Mouse (Mus musculus) forebrain, embryonic 11.5 days (tissue): ENCODE measurements at regions not wholly inside any gene's neighbourhood (a gene's known extent, or its start where the extent isn't known, plus 50 kb on each side); places are given as distances from the start of the nearest gene placed in this dataset.

Experiments used
- ATAC-seq: fragments of 200-750 bp; cut with Nextera tagmentation; replicated peaks from 2 replicates; pipeline ENCODE4 v1.8.0; 2017; ENCODE audit warnings: moderate TSS enrichment; ENCODE audit not compliant: low FRiP score
- DNase-seq: peaks from one replicate; pipeline ENCODE4 v3.0.0-alpha.2; 2017; ENCODE audit warnings: low spot score
- H3K27ac ChIP-seq: fragments of 300-500 bp; sonication (generic); 2 replicates; pipeline ENCODE4 v1.5.1; 2014; ENCODE audit warnings: low read depth, low read length
- H3K27me3 ChIP-seq: fragments of 300-500 bp; sonication (generic); 2 replicates; pipeline ENCODE4 v1.6.1; 2014; ENCODE audit warnings: mild to moderate bottlenecking, low read length, mixed read lengths; ENCODE audit not compliant: control insufficient read depth, insufficient read depth
- H3K36me3 ChIP-seq: fragments of 300-500 bp; sonication (generic); 2 replicates; pipeline ENCODE4 v1.6.1; 2014; ENCODE audit warnings: mild to moderate bottlenecking, low read length, moderate library complexity, mixed read lengths; ENCODE audit not compliant: control insufficient read depth, insufficient read depth
- H3K4me1 ChIP-seq: fragments of 300-500 bp; sonication (generic); replicated peaks from 2 replicates; pipeline ENCODE4 v1.6.1; 2014; ENCODE audit warnings: low read length, mixed read lengths; ENCODE audit not compliant: control insufficient read depth, insufficient read depth
- H3K4me2 ChIP-seq: fragments of 300-500 bp; sonication (generic); 2 replicates; pipeline ENCODE4 v1.6.1; 2014; ENCODE audit warnings: low read depth, mild to moderate bottlenecking, low read length, moderate library complexity, mixed read lengths; ENCODE audit not compliant: severe bottlenecking
- H3K4me3 ChIP-seq: fragments of 300-500 bp; sonication (generic); 2 replicates; pipeline ENCODE4 v1.5.1; 2014; ENCODE audit warnings: low read depth, low read length
- H3K9ac ChIP-seq: fragments of 300-500 bp; sonication (generic); 2 replicates; pipeline ENCODE4 v1.6.1; 2014; ENCODE audit warnings: low read length
- H3K9me3 ChIP-seq: fragments of 300-500 bp; sonication (generic); 2 replicates; pipeline ENCODE4 v1.6.1; 2016; ENCODE audit warnings: low read length, mixed read lengths; ENCODE audit not compliant: control insufficient read depth
- WGBS: fragments of 180-500 bp; shearing (Covaris S2); extraction: QIAGEN DNeasy Blood & Tissue Kit; methylation state at CpG from one replicate; pipeline ENCODE4 v1.1.7; 2014; 5-methylcytosine and 5-hydroxymethylcytosine counted together

DNA sequence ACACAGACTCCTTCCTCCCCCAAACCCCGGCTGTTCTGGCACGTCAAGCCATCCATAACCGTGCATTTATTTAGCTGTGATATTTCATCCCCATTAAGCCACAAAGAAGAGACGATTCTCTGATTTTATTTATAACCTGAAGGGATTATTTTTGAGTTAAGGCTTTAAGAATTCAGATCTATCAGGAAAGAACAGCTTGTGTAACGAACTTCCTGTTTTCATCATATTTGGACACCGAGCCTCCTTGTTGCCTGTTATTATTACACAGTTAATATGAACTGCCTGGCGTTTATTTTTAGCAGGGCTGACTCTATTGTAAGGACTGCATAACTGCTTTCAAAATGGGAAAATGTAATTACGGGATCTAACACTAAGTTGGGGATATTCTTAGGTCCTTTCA lies 96.2 kb upstream of the Nr4a3 start:
- DNase-seq, result no peak
- 70% methylated on average over 8 of the region's 8 CpGs for WGBS
- no peak overlapping the region for H3K4me3 ChIP-seq

DNA sequence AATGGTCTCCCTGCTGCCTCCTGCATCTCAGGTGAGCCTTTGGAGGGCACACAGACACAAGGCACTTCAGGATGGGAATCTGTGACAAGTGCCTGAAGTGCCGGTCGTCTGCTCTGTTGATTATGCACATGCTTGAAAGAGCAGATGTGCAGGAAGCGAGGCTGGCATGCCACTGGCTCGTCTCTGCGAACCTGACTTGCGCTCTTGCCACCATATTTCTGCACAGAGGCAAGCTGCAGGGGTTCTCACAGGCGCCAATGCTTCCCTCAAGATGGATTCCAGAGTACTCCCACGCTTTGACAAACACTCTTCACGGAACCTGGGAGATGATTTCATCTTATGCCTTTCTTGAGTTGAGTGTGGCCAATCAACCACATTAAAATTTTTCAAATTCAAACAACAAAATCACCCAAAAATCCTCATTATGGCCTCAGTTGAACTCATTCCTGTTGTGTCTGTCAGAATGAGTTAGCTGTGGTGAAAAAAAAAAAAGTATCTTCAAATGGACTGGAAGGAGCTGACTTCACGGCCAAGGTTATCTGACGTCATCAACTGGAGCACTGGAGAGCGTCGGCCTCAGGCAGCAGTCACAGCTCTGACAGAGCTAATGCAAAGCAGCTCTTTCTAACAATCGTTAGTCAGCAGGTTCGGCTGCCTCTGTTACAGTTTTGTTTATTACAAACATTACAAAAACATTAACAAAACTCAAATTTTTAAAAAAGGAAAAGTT lies 90.2 kb upstream of the Nr4a3 start:
- no peaks in the 10 kb centered on the region for H3K4me1 ChIP-seq
- H3K27me3 ChIP-seq, result no peaks in the 10 kb centered on the region
- H3K9ac ChIP-seq, result no peak overlapping the region
- H3K9me3 ChIP-seq, result no peaks in the 10 kb centered on the region
- DNase-seq (no peak), ATAC-seq (no peak)
- no peaks in the 10 kb centered on the region for H3K36me3 ChIP-seq
- 84% methylated on average over 15 of the region's 15 CpGs for WGBS
- H3K4me2 ChIP-seq, result no peak overlapping the region
- H3K27ac ChIP-seq, result no peak overlapping the region
- no peak overlapping the region for H3K4me3 ChIP-seq

More for the DNA sequence above, 96.2 kb upstream of the Nr4a3 start:
- Histone ChIP-seq H3K27ac (no peak overlapping the region), H3K4me1 (no peaks in the 10 kb centered on the region), H3K27me3 (no peaks in the 10 kb centered on the region), H3K4me2 (no peak overlapping the region), H3K36me3 (no peaks in the 10 kb centered on the region), H3K9me3 (no peaks in the 10 kb centered on the region), H3K9ac (no peak overlapping the region)
- no peak for ATAC-seq

DNA sequence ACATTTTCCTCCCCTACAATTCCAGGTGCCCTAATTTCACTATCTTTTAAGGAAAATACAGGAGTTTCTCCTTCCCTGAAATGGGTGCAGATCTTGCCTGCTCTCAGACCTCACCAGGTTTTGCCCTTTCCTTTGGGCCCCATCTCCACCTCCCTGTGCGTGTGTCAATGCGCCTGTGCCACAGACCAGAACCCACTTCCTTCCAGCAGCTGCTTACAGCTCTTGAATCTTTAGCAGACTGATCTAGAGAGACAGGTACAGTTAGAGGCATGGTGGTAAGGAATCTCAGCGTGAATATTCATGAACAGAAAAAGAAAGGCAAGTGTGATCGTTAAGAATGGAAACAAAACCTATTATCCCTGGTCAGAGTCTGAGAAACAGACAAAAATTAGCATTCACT lies 80.3 kb upstream of the Nr4a3 start:
- no peaks in the 10 kb centered on the region for H3K27me3 ChIP-seq
- ATAC-seq (no peak), DNase-seq (no peak)
- no peak overlapping the region for H3K4me2 ChIP-seq
- no peaks in the 10 kb centered on the region for H3K36me3 ChIP-seq
- H3K4me1 ChIP-seq, result no peaks in the 10 kb centered on the region
- no peak overlapping the region for H3K9ac ChIP-seq
- 84% methylated on average over 4 of the region's 4 CpGs for WGBS
- H3K27ac ChIP-seq, result no peak overlapping the region
- H3K4me3 ChIP-seq, result no peak overlapping the region
- no peaks in the 10 kb centered on the region for H3K9me3 ChIP-seq

DNA sequence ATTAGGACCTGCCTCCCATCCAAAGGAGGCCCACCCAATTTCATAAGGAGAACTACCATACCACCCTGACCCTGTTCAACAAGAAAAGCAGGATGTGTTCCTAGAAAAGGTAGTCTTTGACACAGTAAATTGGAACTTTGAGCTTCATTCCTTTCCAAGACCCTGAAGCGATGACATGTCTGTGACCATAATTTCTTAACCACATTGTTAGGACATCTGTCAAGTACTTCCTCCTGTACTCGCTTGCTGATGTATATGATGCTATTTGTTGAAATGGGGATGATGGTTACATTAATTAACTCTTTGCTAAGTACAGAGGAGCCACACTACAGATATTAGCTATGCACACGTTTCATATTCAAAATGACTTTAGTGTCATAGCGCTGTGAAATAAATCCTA lies 73.1 kb upstream of the Nr4a3 start:
- Histone ChIP-seq H3K9me3 (no peaks in the 10 kb centered on the region), H3K4me2 (no peak overlapping the region), H3K27ac (no peak overlapping the region), H3K36me3 (no peaks in the 10 kb centered on the region), H3K27me3 (no peaks in the 10 kb centered on the region), H3K9ac (no peak overlapping the region), H3K4me1 (no peaks in the 10 kb centered on the region), H3K4me3 (no peak overlapping the region)
- 88% methylated on average over 4 of the region's 4 CpGs for WGBS
- ATAC-seq, result no peak
- no peak for DNase-seq

DNA sequence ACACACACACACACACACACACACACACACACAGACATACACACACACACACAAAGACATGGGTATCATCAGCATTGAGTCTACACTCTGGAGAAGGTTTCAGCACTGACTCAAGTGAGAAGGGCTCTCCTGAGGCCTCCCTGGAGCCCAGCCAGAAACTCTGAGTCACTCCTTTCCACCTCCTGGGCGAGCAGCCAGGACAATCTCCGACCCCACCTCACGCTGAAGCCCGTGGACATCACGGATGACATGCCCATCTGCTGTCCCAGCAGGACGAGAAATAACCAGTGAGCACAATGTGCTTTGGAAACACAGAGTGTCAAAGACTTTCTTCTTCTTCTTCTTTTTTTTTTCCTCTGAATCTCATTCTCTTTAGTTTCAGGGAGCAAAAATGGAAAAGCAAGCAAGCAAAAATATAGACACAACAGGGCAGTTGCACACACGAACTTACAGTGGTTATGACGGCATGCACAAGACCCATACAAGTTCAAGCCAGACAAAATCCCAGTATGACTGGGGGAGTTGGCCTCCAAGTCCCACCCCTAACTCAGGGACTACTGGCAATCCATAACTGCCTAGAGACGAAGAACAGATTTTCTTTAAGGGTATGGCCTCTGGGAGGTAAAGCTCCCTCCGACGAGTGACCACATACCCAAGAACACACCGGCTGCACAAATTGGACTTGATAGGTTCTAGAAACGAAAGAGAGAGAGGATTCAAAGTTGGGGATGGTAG lies 65.2 kb upstream of the Nr4a3 start:
- no peak overlapping the region for H3K4me3 ChIP-seq
- 82% methylated on average over 13 of the region's 13 CpGs for WGBS
- no peak for DNase-seq

More for the DNA sequence above, 65.2 kb upstream of the Nr4a3 start:
- Histone ChIP-seq H3K4me1 (no peaks in the 10 kb centered on the region), H3K9me3 (no peaks in the 10 kb centered on the region), H3K9ac (no peak overlapping the region), H3K27ac (no peak overlapping the region), H3K27me3 (no peaks in the 10 kb centered on the region), H3K4me2 (no peak overlapping the region), H3K36me3 (no peaks in the 10 kb centered on the region)
- no peak for ATAC-seq
